Mouse (Mus musculus) kidney, adult 8-10 months (tissue): Measurements from ENCODE around the gene Idnk.

Experiments
- DNase-seq, 2 experiments: peaks; one replicate each; pipeline ENCODE4 v3.0.0; 2022

Gene Idnk

DNA sequence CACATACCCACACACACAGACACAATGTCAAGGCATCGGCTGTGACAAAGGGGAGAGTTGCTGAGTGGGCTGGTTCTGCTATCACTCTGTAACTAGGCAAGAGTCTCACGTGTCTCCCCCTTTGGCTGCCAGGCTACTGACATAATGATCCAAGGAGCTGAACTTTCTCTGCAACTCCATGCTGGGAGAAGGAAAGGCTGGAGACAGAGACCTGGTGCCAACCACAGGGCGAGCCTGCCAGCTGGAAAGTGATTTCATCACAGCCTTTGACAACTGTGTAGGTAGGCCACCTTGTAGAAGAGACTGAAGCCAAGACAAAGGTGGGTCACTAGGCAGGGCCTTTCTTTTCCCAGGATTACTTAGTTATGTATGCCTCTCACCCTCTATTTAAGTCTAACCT is 39.8 kb downstream of the Idnk start:
- no peak for DNase-seq

DNA sequence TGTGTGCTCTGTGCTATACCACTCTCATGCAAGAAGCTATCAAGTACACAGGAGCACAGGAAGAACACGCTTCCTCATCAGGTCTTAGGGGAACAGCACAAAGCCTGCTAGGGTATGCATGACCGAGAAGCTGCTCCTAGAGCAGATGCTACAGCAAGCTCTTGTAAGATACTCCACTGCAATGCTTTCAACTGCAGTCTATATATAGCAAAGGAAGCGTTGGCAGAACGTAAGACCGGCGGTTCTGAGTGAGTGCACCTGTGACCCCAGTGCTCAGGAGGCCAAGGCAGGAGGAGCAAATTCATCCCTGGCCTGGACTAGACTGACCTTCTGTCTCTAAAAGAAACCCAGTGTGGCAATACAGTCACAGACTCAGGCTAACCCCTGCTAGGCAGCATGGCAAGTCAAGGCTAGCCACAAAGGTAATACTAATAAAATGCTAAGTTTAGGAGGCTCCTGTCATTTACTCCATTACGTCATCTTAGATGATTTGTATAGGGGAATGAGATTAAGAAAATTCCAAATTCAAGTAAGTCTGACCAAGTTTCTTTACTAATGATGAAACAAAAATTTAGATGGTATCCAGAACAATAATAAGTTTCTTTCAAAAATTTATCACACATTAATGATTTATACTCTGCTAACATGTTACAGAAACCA is 40.7 kb downstream of the Idnk start:
- no peak for DNase-seq

DNA sequence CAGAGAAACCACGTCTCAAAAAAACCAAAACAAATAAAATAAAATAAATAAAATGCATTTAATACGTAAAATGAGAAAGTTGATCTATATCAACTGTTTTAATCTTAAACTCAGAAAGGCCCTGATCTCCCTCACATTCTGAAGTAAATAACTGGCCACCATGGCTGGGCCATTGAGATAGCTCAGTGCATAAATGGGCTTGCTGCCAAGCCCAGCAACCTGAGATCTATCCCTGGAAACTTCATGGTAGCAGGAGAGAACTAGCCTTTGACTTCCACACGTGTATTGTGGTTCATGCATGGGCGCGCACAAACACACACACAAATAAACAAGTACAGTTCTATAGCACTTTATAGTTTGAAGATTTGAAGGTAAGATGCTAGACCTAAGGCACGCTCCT is 43.9 kb downstream of the Idnk start:
- no peak for DNase-seq

DNA sequence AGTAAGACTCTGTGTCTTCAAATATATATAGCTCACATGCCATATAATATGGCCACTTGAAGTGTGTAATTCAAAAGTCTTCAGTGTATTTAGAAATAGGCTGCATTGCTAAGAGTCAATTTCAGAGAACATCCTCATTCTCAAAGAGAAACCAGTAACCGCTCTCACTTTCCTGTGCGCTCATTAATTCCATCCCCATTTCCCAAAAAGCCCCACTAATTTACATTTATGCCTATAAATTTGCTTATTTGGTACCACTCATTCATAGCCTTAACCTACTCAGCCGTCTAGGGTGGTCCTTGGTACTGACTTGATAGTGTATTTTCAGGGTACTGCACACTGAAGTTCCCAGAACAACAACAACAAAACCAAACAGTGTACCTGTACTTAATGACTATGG is 44.5 kb downstream of the Idnk start:
- DNase-seq: no peak

DNA sequence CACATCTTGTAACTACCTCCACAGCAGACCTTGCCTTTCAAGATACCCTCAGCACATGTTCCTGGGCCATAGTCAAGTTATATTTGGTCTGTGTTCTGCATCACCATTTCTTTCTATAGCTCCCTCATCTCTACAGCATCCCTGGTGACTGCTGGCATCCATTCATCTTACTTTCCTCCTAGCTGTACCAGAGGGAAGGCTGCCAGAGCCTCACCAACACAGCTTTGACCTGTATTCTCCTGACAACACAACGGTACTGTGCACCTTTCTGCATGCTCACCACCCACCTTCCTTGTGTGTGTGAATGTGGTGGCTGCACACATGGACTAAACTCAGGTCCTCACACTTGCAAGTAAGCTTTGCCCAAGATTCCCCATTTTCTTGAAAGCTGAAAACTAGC is 45.5 kb downstream of the Idnk start:
- DNase-seq: no peak

DNA sequence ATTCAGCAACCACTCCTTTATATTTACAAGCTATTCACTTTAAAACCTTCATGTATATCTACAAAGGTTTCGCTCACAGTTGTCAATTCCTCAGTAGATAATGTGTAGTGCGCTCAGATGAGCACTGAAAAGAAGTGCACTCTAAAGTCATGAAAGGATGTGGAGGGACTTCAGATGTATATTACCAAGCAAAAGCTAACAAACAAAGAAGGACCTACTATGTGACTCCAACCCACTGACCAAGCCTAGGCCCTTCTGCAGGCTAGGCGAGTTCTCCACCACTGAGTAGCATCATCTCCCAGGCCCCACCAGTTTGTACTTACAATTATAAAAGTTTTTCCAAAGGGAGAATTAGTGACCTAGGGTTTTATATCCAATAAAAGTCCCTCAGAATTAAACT is 46.8 kb downstream of the Idnk start:
- DNase-seq: no peak

DNA sequence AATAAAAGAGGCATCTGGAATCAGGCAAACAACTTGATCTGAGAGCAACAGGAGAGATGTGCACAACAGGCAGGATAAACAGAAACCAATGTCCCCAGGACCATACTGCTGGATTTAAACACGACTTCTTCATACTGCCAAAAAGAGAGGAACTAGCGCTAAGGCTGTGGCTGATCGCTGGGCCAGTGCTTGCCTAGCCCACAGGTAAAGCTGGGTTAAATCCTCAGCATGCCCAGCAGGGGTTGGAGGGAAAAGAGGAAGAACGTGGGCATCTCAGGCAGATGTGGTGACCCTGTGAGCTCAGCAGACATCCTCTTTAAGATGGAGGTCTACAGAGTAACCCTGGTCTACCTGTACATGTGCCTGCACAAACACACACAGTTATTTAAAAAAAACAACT is 47.5 kb downstream of the Idnk start:
- no peak for DNase-seq

DNA sequence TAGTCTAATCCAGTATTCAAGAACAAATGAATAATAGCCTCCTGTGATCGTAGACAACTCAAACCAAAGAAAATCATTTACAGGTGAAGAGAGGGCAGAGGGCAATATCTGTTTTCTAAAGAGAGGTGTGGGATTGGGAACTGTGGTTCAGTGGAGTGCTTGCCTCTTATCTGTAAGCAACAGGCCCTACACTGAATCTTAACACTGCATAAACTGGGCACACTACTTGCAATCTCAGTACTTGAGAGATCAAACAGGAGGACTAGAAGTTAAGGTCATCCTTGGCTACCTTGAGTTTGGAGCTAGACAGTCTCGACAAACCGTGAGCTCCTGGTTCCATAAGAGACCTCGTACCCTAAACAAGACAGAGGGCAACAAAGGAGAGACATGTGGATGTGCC is 48.6 kb downstream of the Idnk start:
- no peak for DNase-seq

DNA sequence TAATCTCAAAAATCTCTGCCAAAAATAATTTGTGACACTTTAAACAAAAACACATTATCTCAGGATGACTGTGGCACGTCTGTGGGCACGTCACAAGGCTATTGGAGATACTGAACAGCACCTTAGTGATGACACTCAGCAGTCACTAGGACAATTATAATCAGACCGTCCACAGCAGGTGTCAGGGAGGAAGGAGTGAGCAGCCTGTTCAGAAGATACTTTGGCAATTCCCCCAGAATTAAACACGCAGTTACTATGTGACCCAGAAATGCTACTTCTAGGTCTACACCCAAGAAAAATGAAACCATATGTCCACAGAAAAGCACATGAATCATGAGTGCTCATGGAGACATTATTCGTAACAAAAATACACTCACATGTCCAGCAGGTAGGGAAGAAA is 53.0 kb downstream of the Idnk start:
- no peak for DNase-seq

DNA sequence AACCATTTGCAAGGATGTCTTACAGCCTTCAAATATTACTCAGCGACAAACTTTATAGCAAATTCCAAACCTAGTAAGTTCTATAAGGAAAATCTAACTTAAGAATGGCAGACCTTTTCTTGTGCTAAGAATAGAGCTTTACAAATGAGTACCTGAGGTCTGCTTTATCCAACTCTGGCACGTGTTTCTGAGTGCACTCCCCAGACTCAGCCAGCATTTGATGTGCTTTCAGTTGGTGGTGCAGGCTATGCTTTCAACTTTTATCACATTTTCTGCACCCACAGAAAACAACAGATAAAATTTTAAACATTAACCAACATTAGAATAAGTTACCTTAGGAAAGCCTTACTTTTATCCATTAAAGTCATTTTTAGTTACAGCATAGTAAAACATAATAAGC is 55.1 kb downstream of the Idnk start:
- DNase-seq: no peak

DNA sequence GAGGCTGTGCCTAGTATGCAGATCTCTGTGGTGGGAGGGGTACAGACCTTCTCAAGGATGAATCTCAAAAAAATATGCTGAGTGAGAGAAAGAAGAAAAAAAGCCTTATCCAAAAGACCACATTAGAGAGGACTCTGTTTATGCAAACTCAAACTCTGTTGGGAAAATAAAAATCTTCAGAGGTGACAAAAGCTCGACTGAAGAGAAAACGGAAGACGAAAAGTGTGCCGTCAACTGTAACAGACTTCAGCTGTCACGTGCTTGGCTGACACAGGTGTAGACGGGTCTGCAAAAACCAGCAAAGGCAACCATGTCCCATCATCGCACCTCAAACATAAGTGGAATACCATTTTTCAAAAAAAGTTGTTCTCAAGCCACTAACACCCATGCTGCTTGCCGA is 56.4 kb downstream of the Idnk start:
- DNase-seq: no peak
